Mouse (Mus musculus): ENCODE results near the gene Enpp1. TPM values are rescaled to one million over a fixed set of nuclear protein-coding genes. Genes with fewer than 3 reads are reported as not detected.

Gene Enpp1
- polyA plus RNA-seq, 1 experiment from 2014 or later: 4.5 TPM

DNA sequence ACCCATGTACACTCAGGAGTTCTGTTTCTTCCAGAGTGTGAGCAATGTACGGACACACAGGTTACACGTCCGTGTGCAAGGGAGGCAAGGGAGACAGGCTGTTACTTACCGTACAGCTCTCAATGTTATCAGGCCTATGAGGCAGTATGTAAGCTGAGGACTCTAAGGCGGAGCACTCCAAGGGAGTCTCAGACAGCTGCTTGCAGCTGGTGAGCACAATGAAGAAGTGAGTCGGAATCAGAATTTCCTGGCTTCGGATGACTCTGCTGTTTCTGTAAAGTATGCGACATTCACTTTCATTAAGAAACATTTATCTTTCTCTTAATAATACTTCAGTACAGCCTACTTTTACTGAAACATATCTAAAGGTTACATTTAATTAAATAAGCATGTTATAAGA lies 66.8 kb downstream of the Enpp1 start:
- H3K9ac ChIP-seq (ENCODE audit: low read length): no peak overlapping the region
- no peak overlapping the region for H3K27ac ChIP-seq (replicated peaks)
- 52% methylated on average over 8 of the region's 8 CpGs for WGBS
- H3K4me1 ChIP-seq (replicated peaks; ENCODE audit: control insufficient read depth, insufficient read depth): no peaks in the 10 kb centered on the region
- peak; percentile 24; the same call in 1 of the 2 replicates for ATAC-seq (ENCODE audit: low FRiP score, low TSS enrichment)
- no peak overlapping the region for H3K4me3 ChIP-seq (ENCODE audit: low read depth, low read length)
- H3K27me3 ChIP-seq (ENCODE audit: control insufficient read depth, insufficient read depth, low read length): no peaks in the 10 kb centered on the region
- H3K36me3 ChIP-seq (ENCODE audit: control insufficient read depth, insufficient read depth, low read length): no peaks in the 10 kb centered on the region
- no peak overlapping the region for H3K4me2 ChIP-seq (replicated peaks; ENCODE audit: low read depth)
- no peak for TF ChIP-seq EP300 (optimal IDR thresholded peaks at IDR 0.05)
- TF ChIP-seq CTCF (IDR thresholded peaks at IDR 0.05; ENCODE audit: low read depth): no peak
- no peak for DNase-seq (ENCODE audit: low spot score)
- H3K9me3 ChIP-seq (ENCODE audit: control insufficient read depth, low read length): no peaks in the 10 kb centered on the region

DNA sequence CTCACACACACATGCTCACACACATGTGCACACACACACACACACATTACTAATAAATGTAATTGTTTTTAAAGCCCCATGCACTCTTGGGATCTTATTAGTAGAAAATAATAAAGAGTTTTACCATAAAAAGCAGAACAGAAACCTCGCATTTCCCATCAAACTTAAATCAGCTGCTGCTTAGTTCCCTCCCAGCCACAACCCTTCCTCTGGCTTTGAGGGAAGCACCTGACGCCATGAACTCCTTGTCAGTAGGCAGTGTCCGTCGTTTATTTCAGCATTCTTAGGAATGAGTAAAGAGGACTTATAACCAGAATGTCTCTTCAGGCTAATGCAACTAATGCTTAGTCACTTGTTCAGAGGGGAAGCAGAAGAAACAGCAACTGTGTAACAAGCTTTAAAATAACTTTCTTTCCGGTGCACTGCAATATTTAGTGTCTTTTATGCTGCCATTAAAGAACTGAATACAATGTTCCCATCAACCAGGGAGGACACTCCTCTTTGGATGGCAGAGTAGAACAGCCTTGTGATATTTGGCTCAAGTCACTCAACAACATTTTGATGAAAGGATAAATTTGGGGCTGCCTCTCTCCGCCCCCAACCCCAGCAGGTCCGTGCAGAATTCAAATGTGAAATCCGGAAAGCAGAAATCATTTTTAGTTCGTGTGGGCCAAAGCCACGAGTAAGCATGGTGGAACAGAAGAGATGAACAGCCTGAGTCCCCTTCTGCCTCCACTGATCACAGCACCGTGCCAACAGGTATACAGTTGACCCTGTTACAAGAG lies 69.0 kb downstream of the Enpp1 start:
- no peak overlapping the region for H3K4me3 ChIP-seq (ENCODE audit: low read depth, low read length)
- no peak for TF ChIP-seq EP300 (optimal IDR thresholded peaks at IDR 0.05)
- TF ChIP-seq CTCF (IDR thresholded peaks at IDR 0.05; ENCODE audit: low read depth): no peak
- no peak for DNase-seq (ENCODE audit: low spot score)
- H3K27me3 ChIP-seq (ENCODE audit: control insufficient read depth, insufficient read depth, low read length): no peaks in the 10 kb centered on the region
- 80% methylated on average over 11 of the region's 11 CpGs for WGBS
- no peak overlapping the region for H3K4me2 ChIP-seq (replicated peaks; ENCODE audit: low read depth)
- ATAC-seq (ENCODE audit: low FRiP score, low TSS enrichment): no peak
- no peaks in the 10 kb centered on the region for H3K36me3 ChIP-seq (ENCODE audit: control insufficient read depth, insufficient read depth, low read length)
- no peak overlapping the region for H3K9ac ChIP-seq (ENCODE audit: low read length)
- H3K4me1 ChIP-seq (replicated peaks; ENCODE audit: control insufficient read depth, insufficient read depth): no peaks in the 10 kb centered on the region
- no peaks in the 10 kb centered on the region for H3K9me3 ChIP-seq (ENCODE audit: control insufficient read depth, low read length)
- no peak overlapping the region for H3K27ac ChIP-seq (replicated peaks)

DNA sequence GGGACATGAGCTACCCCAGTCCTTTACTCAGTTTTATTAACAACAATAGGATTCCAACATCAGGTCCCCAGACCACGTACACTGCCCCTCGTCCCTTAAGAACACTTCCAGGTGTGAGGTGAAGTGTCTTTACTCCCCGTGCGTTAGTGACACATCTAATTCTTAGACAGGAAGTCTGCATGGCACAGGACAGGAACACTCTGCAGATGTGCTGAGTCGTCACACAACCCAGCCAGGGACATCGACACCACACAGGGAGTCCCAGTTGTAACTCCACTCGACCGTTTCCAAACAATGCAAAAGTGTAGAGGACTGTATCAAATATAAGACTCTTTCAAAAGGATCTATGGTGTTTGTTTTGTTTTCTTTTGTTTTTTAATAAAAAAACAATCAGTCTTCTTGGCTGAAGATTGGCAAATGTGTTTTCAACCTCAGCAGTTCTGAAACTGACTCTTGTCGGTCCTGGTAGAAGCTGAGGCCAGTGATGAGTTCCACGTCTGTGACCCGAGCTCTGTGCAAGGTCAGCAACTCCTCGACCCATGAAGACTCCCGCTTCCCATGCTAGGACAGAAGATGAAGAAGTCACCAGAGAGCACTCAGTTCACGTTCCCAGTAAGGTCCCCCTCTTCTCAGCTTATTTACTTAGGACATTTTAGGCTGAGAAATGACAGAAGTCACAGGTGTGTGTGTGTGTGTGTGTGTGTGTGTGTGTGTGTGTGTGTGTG lies 70.4 kb downstream of the Enpp1 start:
- DNase-seq (ENCODE audit: low spot score) (no peak), ATAC-seq (ENCODE audit: low FRiP score, low TSS enrichment) (no peak)
- Histone ChIP-seq H3K9ac (ENCODE audit: low read length) (no peak overlapping the region), H3K36me3 (ENCODE audit: control insufficient read depth, insufficient read depth, low read length) (no peaks in the 10 kb centered on the region), H3K4me1 (replicated peaks; ENCODE audit: control insufficient read depth, insufficient read depth) (no peaks in the 10 kb centered on the region), H3K9me3 (ENCODE audit: control insufficient read depth, low read length) (no peaks in the 10 kb centered on the region), H3K4me3 (ENCODE audit: low read depth, low read length) (no peak overlapping the region), H3K4me2 (replicated peaks; ENCODE audit: low read depth) (no peak overlapping the region), H3K27me3 (ENCODE audit: control insufficient read depth, insufficient read depth, low read length) (no peaks in the 10 kb centered on the region), H3K27ac (replicated peaks) (no peak overlapping the region)
- whole genome bisulfite sequencing: 67% methylated on average over 14 of the region's 14 CpGs
- no peak for TF ChIP-seq EP300 (optimal IDR thresholded peaks at IDR 0.05)
- no peak for TF ChIP-seq CTCF (IDR thresholded peaks at IDR 0.05; ENCODE audit: low read depth)

GRCm38 (mm10) chr10:24640186-24640875 lies 71.6 kb downstream of the Enpp1 start:
- no peaks in the 10 kb centered on the region for H3K36me3 ChIP-seq (ENCODE audit: control insufficient read depth, insufficient read depth, low read length)
- no peak overlapping the region for H3K4me2 ChIP-seq (replicated peaks; ENCODE audit: low read depth)
- whole genome bisulfite sequencing: 75% methylated on average over 6 of the region's 6 CpGs
- DNase-seq (ENCODE audit: low spot score) (no peak), ATAC-seq (ENCODE audit: low FRiP score, low TSS enrichment) (no peak)
- 0 out of 2 replicates have a peak, but pooled peaks cover 2% of the 10 kb centered on the region for H3K4me1 ChIP-seq (replicated peaks; ENCODE audit: control insufficient read depth, insufficient read depth)
- H3K4me3 ChIP-seq (ENCODE audit: low read depth, low read length): no peak overlapping the region
- no peaks in the 10 kb centered on the region for H3K9me3 ChIP-seq (ENCODE audit: control insufficient read depth, low read length)
- no peak overlapping the region for H3K9ac ChIP-seq (ENCODE audit: low read length)
- H3K27ac ChIP-seq (replicated peaks): no peak overlapping the region
- TF ChIP-seq EP300 (optimal IDR thresholded peaks at IDR 0.05): no peak
- TF ChIP-seq CTCF (IDR thresholded peaks at IDR 0.05; ENCODE audit: low read depth): no peak
- H3K27me3 ChIP-seq (ENCODE audit: control insufficient read depth, insufficient read depth, low read length): no peaks in the 10 kb centered on the region

DNA sequence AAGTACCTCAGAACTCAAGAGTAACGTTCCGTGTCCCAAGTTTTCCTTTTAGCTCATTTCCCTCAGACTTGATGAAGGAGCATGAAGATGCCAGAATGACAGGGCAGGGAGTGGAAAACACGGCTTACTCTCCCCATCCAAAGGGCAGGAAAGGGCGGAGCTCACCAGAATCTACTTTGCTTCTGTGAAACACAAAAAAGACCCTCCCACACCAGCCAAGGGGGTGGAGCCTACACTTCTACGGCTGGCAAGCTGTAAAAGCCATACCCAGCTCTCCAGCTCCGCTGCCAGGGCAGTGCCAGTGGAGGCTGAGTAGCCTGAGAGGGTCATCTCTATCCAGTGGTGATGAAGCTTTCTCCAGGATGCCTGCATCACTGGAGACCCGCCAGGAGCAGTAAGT lies 72.4 kb downstream of the Enpp1 start:
- Histone ChIP-seq H3K9me3 (ENCODE audit: control insufficient read depth, low read length) (no peaks in the 10 kb centered on the region), H3K4me3 (ENCODE audit: low read depth, low read length) (no peak overlapping the region), H3K27me3 (ENCODE audit: control insufficient read depth, insufficient read depth, low read length) (no peaks in the 10 kb centered on the region), H3K4me2 (replicated peaks; ENCODE audit: low read depth) (no peak overlapping the region), H3K36me3 (ENCODE audit: control insufficient read depth, insufficient read depth, low read length) (no peaks in the 10 kb centered on the region), H3K4me1 (replicated peaks; ENCODE audit: control insufficient read depth, insufficient read depth) (0 out of 2 replicates have a peak, but pooled peaks cover 2% of the 10 kb centered on the region), H3K27ac (replicated peaks) (no peak overlapping the region), H3K9ac (ENCODE audit: low read length) (no peak overlapping the region)
- ATAC-seq (ENCODE audit: low FRiP score, low TSS enrichment) (no peak), DNase-seq (ENCODE audit: low spot score) (no peak)
- 68% methylated on average over 7 of the region's 7 CpGs for WGBS
- TF ChIP-seq EP300 (optimal IDR thresholded peaks at IDR 0.05) (no peak), CTCF (IDR thresholded peaks at IDR 0.05; ENCODE audit: low read depth) (no peak)

Measured in stomach, postnatal 0 days (tissue).